Mouse (Mus musculus) olfactory bulb, adult 2 months (tissue): ENCODE results near the gene Ces5a. TPM values are rescaled to one million over a fixed set of nuclear protein-coding genes. Genes with fewer than 3 reads are reported as not detected.

ENCODE experiments used
- H3K27ac ChIP-seq: fragments of 200-500 bp; 2 replicates; pipeline ENCODE4 v1.5.1; 2012; ENCODE audit warnings: low read depth, low read length; ENCODE audit not compliant: insufficient read depth
- H3K4me1 ChIP-seq: fragments of 200-500 bp; 2 replicates; pipeline ENCODE4 v1.6.1; 2012; ENCODE audit warnings: low read length; ENCODE audit not compliant: control insufficient read depth, insufficient read depth
- H3K4me3 ChIP-seq: fragments of 200-500 bp; 2 replicates; pipeline ENCODE4 v1.5.1; 2012; ENCODE audit warnings: mild to moderate bottlenecking, low read depth, low read length, moderate library complexity; ENCODE audit not compliant: insufficient read depth
- CTCF ChIP-seq: fragments of 200-500 bp; IDR thresholded peaks from 2 replicates; pipeline ENCODE4 v1.5.1; 2012; ENCODE audit warnings: low read depth, mild to moderate bottlenecking, low read length, moderate library complexity; ENCODE audit not compliant: insufficient read depth
- POLR2A ChIP-seq: fragments of 200-500 bp; IDR thresholded peaks from 2 replicates; pipeline ENCODE4 v1.6.1; 2012; ENCODE audit warnings: mild to moderate bottlenecking, low read depth, low read length, moderate library complexity; ENCODE audit not compliant: insufficient read depth
- WGBS: fragments of 180-500 bp; shearing (Covaris S2); methylation state at CpG from one replicate; pipeline ENCODE4 v1.1.7; 2018; 5-methylcytosine and 5-hydroxymethylcytosine counted together
- polyA plus RNA-seq: library from polyadenylated mRNA; stranded (reverse); fragments of >200 nt; gene quantifications from 2 replicates; pipeline ENCODE4 v1.2.4, GENCODE M21; 2012; ENCODE audit warnings: low replicate concordance; ENCODE audit not compliant: missing spikeins, insufficient read depth, insufficient read length

Gene Ces5a
- polyA plus RNA-seq = not detected in 2 replicates

GRCm38 (mm10) chr8:93535730-93536129, at the start of gene Ces5a:
Ces5a (minus strand) TSS chr8:93535830.
- Histone ChIP-seq H3K4me3 (no peak within 1 kb of the TSS), H3K27ac (no peak within 1 kb of the TSS), H3K4me1 (no peaks in the 10 kb centered on the region)
- no peak for TF ChIP-seq CTCF
- TF ChIP-seq POLR2A = no peak
- 96% methylated on average over 5 of the region's 5 CpGs for WGBS

GRCm38 (mm10) chr8:93572841-93573240, 37.2 kb upstream of the Ces5a start:
- 76% methylated on average over 9 of the region's 9 CpGs for whole genome bisulfite sequencing
- TF ChIP-seq CTCF (no peak), POLR2A (no peak)
- Histone ChIP-seq H3K4me1 (peaks cover 17% of the 10 kb centered on the region), H3K4me3 (no peak overlapping the region), H3K27ac (no peak overlapping the region)

GRCm38 (mm10) chr8:93572095-93572501, 36.5 kb upstream of the Ces5a start:
- Histone ChIP-seq H3K27ac (peak overlapping the region; percentile 92), H3K4me1 (peaks cover 20% of the 10 kb centered on the region), H3K4me3 (no peak overlapping the region)
- 44% methylated on average over 2 of the region's 2 CpGs for WGBS
- TF ChIP-seq POLR2A (no peak), CTCF (no peak)

GRCm38 (mm10) chr8:93571369-93571985, 35.8 kb upstream of the Ces5a start:
- peak overlapping the region; percentile 92 for H3K27ac ChIP-seq
- no peak overlapping the region for H3K4me3 ChIP-seq
- 23% methylated on average over 9 of the region's 9 CpGs for whole genome bisulfite sequencing
- peaks cover 20% of the 10 kb centered on the region for H3K4me1 ChIP-seq
- TF ChIP-seq CTCF (no peak), POLR2A (no peak)

- Histone ChIP-seq H3K27ac (peak overlapping the region; percentile 95), H3K4me1 (peaks cover 20% of the 10 kb centered on the region), H3K4me3 (no peak overlapping the region)
- no peak for TF ChIP-seq POLR2A
- 4% methylated on average over 2 of the region's 2 CpGs for WGBS
Observed at GRCm38 (mm10) chr8:93570186-93570530, 34.5 kb upstream of the Ces5a start.

GRCm38 (mm10) chr8:93569311-93570185, 33.9 kb upstream of the Ces5a start:
- no peak for TF ChIP-seq POLR2A
- Histone ChIP-seq H3K27ac (peak overlapping the region; percentile 95), H3K4me3 (no peak overlapping the region), H3K4me1 (peaks cover 20% of the 10 kb centered on the region)
- 11% methylated on average over 13 of the region's 13 CpGs for WGBS

- no peak overlapping the region for H3K4me3 ChIP-seq
- 87% methylated on average over 3 of the region's 3 CpGs for WGBS
- peaks cover 20% of the 10 kb centered on the region for H3K4me1 ChIP-seq
- TF ChIP-seq CTCF = no peak
- TF ChIP-seq POLR2A = no peak
- H3K27ac ChIP-seq = no peak overlapping the region
Observed at GRCm38 (mm10) chr8:93568666-93569065, 33.0 kb upstream of the Ces5a start.

GRCm38 (mm10) chr8:93567086-93567485, 31.5 kb upstream of the Ces5a start:
- 23% methylated on average over 9 of the region's 9 CpGs for WGBS
- Histone ChIP-seq H3K4me3 (no peak overlapping the region), H3K4me1 (peaks cover 17% of the 10 kb centered on the region), H3K27ac (0 out of 2 replicates have a peak overlapping the region, but pooled peaks have one; percentile 4)
- TF ChIP-seq CTCF (no peak), POLR2A (no peak)

- WGBS = 85% methylated on average over 4 of the region's 4 CpGs
- Histone ChIP-seq H3K27ac (no peak overlapping the region), H3K4me3 (no peak overlapping the region), H3K4me1 (peaks cover 9% of the 10 kb centered on the region)
- no peak for TF ChIP-seq POLR2A
- TF ChIP-seq CTCF = no peak
Observed at GRCm38 (mm10) chr8:93564634-93565033, 29.0 kb upstream of the Ces5a start.
